ENCODE assay signal across 8 mouse cellular contexts in the genomic region with DNA sequence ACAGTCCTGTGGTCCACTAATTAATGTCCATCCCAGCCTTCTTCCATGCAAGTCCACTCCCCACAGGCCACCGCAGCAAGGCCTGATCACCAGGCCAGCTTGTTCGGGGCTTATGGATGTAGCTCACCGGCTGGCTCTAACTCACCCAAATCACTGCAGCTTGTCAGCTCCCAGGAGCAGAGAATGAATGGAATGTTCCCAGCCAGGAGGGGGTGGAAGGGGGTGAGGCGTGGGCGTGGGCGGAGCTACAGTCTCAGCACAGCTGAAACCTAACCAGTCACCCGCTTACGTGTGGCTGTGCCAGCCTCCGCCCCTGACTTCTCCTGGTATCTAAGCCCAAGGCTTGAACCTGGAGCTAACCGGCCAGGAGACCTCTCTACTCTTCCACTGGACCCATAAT. TPM values are rescaled to one million over a fixed set of nuclear protein-coding genes. Genes with fewer than 3 reads are reported as not detected.
A peak's percentile ranks its signal among the peaks of the same experiment; 100 is the strongest.
DNase-seq lines count a peak whose midpoint lies in the region; ATAC-seq and TF ChIP-seq lines count a peak whose summit lies in the region.

No protein-coding gene starts in this region.

- peaks cover 32% of the 10 kb centered on the region for H3K36me3 ChIP-seq in hindbrain, embryonic 16.5 days (ENCODE audit: control insufficient read depth, insufficient read depth, low read length)
- peaks cover 45% of the 10 kb centered on the region for H3K36me3 ChIP-seq in small intestine, adult 2 months (ENCODE audit: control insufficient read depth, insufficient read depth, low read length)

- intact Hi-C loops in gastrocnemius, adult 2 months (cut with DNase I) = no loop called here

- H3K4me1 ChIP-seq in cortical plate, adult 2 months (ENCODE audit: control insufficient read depth, insufficient read depth, low read length) = peaks cover 9% of the 10 kb centered on the region
- peaks cover 44% of the 10 kb centered on the region for H3K4me1 ChIP-seq in hindbrain, embryonic 16.5 days (ENCODE audit: control insufficient read depth, insufficient read depth, low read depth, low read length)
- H3K4me1 ChIP-seq in small intestine, adult 2 months (ENCODE audit: control insufficient read depth, insufficient read depth, insufficient read length, low read length) = peaks cover 26% of the 10 kb centered on the region

- DNase-seq in R1 (ENCODE audit: low read depth, low spot score) = peak; percentile 95
- peak; percentile 85 for DNase-seq in gastrocnemius, adult 2 months
- peak; percentile 76 to 89 for DNase-seq in left cerebral cortex, adult 8-10 months (ENCODE audit: low spot score in 2 of 2)
- peak; percentile 84 to 92 for DNase-seq in lung, postnatal 4 days
- no peak for DNase-seq in thymus, postnatal 14 days

- H3K27ac ChIP-seq in cortical plate, adult 2 months (ENCODE audit: insufficient read depth, low read length) = 0 out of 2 replicates have a peak overlapping the region, but pooled peaks have one; percentile 2
- peak overlapping the region; percentile 72 for H3K27ac ChIP-seq in gastrocnemius, adult 2 months
- peak overlapping the region; percentile 41; the same call in 1 of the 2 replicates for H3K27ac ChIP-seq in hindbrain, embryonic 16.5 days (ENCODE audit: low read depth, low read length)
- H3K27ac ChIP-seq in small intestine, adult 2 months (ENCODE audit: insufficient read depth, low read depth, low read length) = peak overlapping the region; percentile 62

- ATAC-seq in hindbrain, embryonic 16.5 days = peak; percentile 65

- no peaks in the 10 kb centered on the region for H3K27me3 ChIP-seq in hindbrain, embryonic 16.5 days (replicated peaks; ENCODE audit: control insufficient read depth, insufficient read depth, low read length)
- no peaks in the 10 kb centered on the region for H3K27me3 ChIP-seq in small intestine, adult 2 months (ENCODE audit: control insufficient read depth, insufficient read depth, low read length)

- 0 out of 2 replicates have a peak overlapping the region, but pooled peaks have one; percentile 3 for H3K4me3 ChIP-seq in cortical plate, adult 2 months (ENCODE audit: insufficient read depth, low read length)
- peak overlapping the region; percentile 42 for H3K4me3 ChIP-seq in gastrocnemius, adult 2 months
- H3K4me3 ChIP-seq in hindbrain, embryonic 16.5 days (ENCODE audit: low read length) = no peak overlapping the region
- no peak overlapping the region for H3K4me3 ChIP-seq in small intestine, adult 2 months (ENCODE audit: low read depth, low read length)

- no peaks in the 10 kb centered on the region for H3K9me3 ChIP-seq in hindbrain, embryonic 16.5 days (ENCODE audit: control insufficient read depth, low read length)

- TF ChIP-seq CTCF in cortical plate, adult 2 months (IDR thresholded peaks at IDR 0.05; ENCODE audit: extremely low read depth, insufficient read depth, low read length) = no peak
- TF ChIP-seq CTCF in gastrocnemius, adult 2 months (IDR thresholded peaks at IDR 0.05) = no peak
- TF ChIP-seq CTCF in small intestine, adult 2 months (IDR thresholded peaks at IDR 0.05; ENCODE audit: extremely low read depth, insufficient read length, insufficient replicate concordance, low read depth, low read length) = no peak

- no peak overlapping the region for H3K9ac ChIP-seq in hindbrain, embryonic 16.5 days (ENCODE audit: low read depth, low read length)

- TF ChIP-seq POLR2A in cortical plate, adult 2 months (IDR thresholded peaks at IDR 0.05; ENCODE audit: extremely low read depth, insufficient read depth, low read length) = peak; percentile 27; the same call in 1 of the 2 replicates
- no peak for TF ChIP-seq POLR2A in small intestine, adult 2 months (IDR thresholded peaks at IDR 0.05; ENCODE audit: low read depth, low read length)

- H3K4me2 ChIP-seq in hindbrain, embryonic 16.5 days (ENCODE audit: low read length) = 0 out of 2 replicates have a peak overlapping the region, but pooled peaks have one; percentile 0

- WGBS in hindbrain, embryonic 16.5 days = 6% methylated on average over 10 of the region's 10 CpGs
- WGBS in small intestine, adult 2 months = 39% methylated on average over 10 of the region's 10 CpGs

RNA-seq across cellular contexts. Expression of a gene that starts 11.2 kb away (rescaled TPM):
- 51.0 and 52.9 TPM in 2 replicates for polyA plus RNA-seq in cortical plate, adult 2 months (2012; rRNA removed)
- total RNA-seq in gastrocnemius, adult 2 months (2021) = 1 to 10 TPM; 8.3 to 8.7 TPM
- polyA plus RNA-seq in hindbrain, embryonic 16.5 days (2015; fragmentation: Nextera tagmentation; extraction: Ambion mirVana) = 85.2 and 106 TPM in 2 replicates
- total RNA-seq in left cerebral cortex, adult 8-10 months (2022) = 10 to 100 TPM; 42.6 to 60.9 (median 54.8) TPM
- 213 and 376 TPM in 2 replicates for polyA plus RNA-seq in small intestine, adult 2 months (2012; rRNA removed)

RNA-seq across cellular contexts. Expression of a gene that starts 20.0 kb away (rescaled TPM):
- polyA plus RNA-seq in cortical plate, adult 2 months (2012; rRNA removed) = 91.5 and 93.7 TPM in 2 replicates
- 1 to 10 TPM; 1.0 to 1.1 TPM for total RNA-seq in gastrocnemius, adult 2 months (2021)
- polyA plus RNA-seq in hindbrain, embryonic 16.5 days (2015; fragmentation: Nextera tagmentation; extraction: Ambion mirVana) = 23.7 and 28.3 TPM in 2 replicates
- total RNA-seq in left cerebral cortex, adult 8-10 months (2022) = 10 to 100 TPM; 35.8 to 40.9 (median 39.4) TPM
- polyA plus RNA-seq in small intestine, adult 2 months (2012; rRNA removed) = 2.3 and 3.2 TPM in 2 replicates

RNA-seq across cellular contexts. Expression of a gene that starts 26.9 kb away (rescaled TPM):
- 137 and 148 TPM in 2 replicates for polyA plus RNA-seq in cortical plate, adult 2 months (2012; rRNA removed)
- 10 to 100 TPM in 1 of 2 experiments, 1 to 10 TPM in 1; 8.9 to 10.9 TPM for total RNA-seq in gastrocnemius, adult 2 months (2021)
- 86.6 and 93.2 TPM in 2 replicates for polyA plus RNA-seq in hindbrain, embryonic 16.5 days (2015; fragmentation: Nextera tagmentation; extraction: Ambion mirVana)
- total RNA-seq in left cerebral cortex, adult 8-10 months (2022) = 10 to 100 TPM; 46.2 to 59.3 (median 50.7) TPM
- polyA plus RNA-seq in small intestine, adult 2 months (2012; rRNA removed) = 7.1 and 10.6 TPM in 2 replicates

RNA-seq across cellular contexts. Expression of a gene that starts 28.9 kb away (rescaled TPM):
- 21.0 and 22.3 TPM in 2 replicates for polyA plus RNA-seq in cortical plate, adult 2 months (2012; rRNA removed)
- 100 to 1,000 TPM; 128 TPM for total RNA-seq in gastrocnemius, adult 2 months (2021)
- 4.1 and 4.4 TPM in 2 replicates for polyA plus RNA-seq in hindbrain, embryonic 16.5 days (2015; fragmentation: Nextera tagmentation; extraction: Ambion mirVana)
- 10 to 100 TPM in 2 of 4 experiments, 1 to 10 TPM in 2; 9.5 to 10.6 (median 10.1) TPM for total RNA-seq in left cerebral cortex, adult 8-10 months (2022)
- 2.0 and 2.4 TPM in 2 replicates for polyA plus RNA-seq in small intestine, adult 2 months (2012; rRNA removed)

RNA-seq across cellular contexts. Expression of a gene that starts 40.9 kb away (rescaled TPM):
- polyA plus RNA-seq in cortical plate, adult 2 months (2012; rRNA removed) = 31.3 and 36.0 TPM in 2 replicates
- 1 to 10 TPM; 5.9 to 6.4 TPM for total RNA-seq in gastrocnemius, adult 2 months (2021)
- 27.3 and 29.2 TPM in 2 replicates for polyA plus RNA-seq in hindbrain, embryonic 16.5 days (2015; fragmentation: Nextera tagmentation; extraction: Ambion mirVana)
- total RNA-seq in left cerebral cortex, adult 8-10 months (2022) = 10 to 100 TPM; 12.5 to 17.1 (median 14.2) TPM
- polyA plus RNA-seq in small intestine, adult 2 months (2012; rRNA removed) = 13.2 and 19.0 TPM in 2 replicates

Comparison
In these comparisons a context has a peak if more than half of its experiments do, and no peak if none do; other contexts are left out.
1. H3K27ac ChIP-seq: peak in every context shown above with its lines; median percentile 72 in gastrocnemius, adult 2 months; 62 in small intestine, adult 2 months; 41 in hindbrain, embryonic 16.5 days; 2 in cortical plate, adult 2 months.
2. H3K4me3 ChIP-seq: peak in cortical plate, adult 2 months (single experiment) and gastrocnemius, adult 2 months (single experiment); none in hindbrain, embryonic 16.5 days (single experiment) and small intestine, adult 2 months (single experiment).